Mouse (Mus musculus): ENCODE data around the gene Fkbp1a. TPM values are rescaled to one million over a fixed set of nuclear protein-coding genes. Genes with fewer than 3 reads are reported as not detected.

The Fkbp1a gene
- total RNA-seq, 2 experiments from 2014 or later, result 619 to 633 TPM

- intact Hi-C loops (cut with DNase I), result loop anchor here (2.0 kb wide), 1 partner anchor 48 kb away; the partner anchor contains the start of gene Nsfl1c
- DNase-seq (ENCODE audit: low spot score in 2 of 2), result peak; percentile 43 to 79
These were observed 996 bp downstream of the Fkbp1a start for GRCm38 (mm10) chr2:151543063-151543895.

- intact Hi-C loops (cut with DNase I), result no loop called here
These were observed 2.4 kb downstream of the Fkbp1a start for GRCm38 (mm10) chr2:151544673-151545072.

GRCm38 (mm10) chr2:151546571-151546970, 4.3 kb downstream of the Fkbp1a start:
- DNase-seq (ENCODE audit: low spot score in 2 of 2), result no peak
- intact Hi-C loops (cut with DNase I), result no loop called here

More at GRCm38 (mm10) chr2:151544673-151545072, 2.4 kb downstream of the Fkbp1a start:
- DNase-seq (ENCODE audit: low spot score in 2 of 2), result peak; percentile 32 to 62

GRCm38 (mm10) chr2:151549615-151550121, 7.4 kb downstream of the Fkbp1a start:
- intact Hi-C loops (cut with DNase I), result no loop called here
- no peak for DNase-seq (ENCODE audit: low spot score in 2 of 2)

GRCm38 (mm10) chr2:151562930-151563921, 20.9 kb downstream of the Fkbp1a start:
- no peak for DNase-seq (ENCODE audit: low spot score in 2 of 2)
- intact Hi-C loops (cut with DNase I), result no loop called here

GRCm38 (mm10) chr2:151564006-151564405, 21.7 kb downstream of the Fkbp1a start:
- intact Hi-C loops (cut with DNase I), result no loop called here
- no peak for DNase-seq (ENCODE audit: low spot score in 2 of 2)

GRCm38 (mm10) chr2:151564986-151565385, 22.7 kb downstream of the Fkbp1a start:
- intact Hi-C loops (cut with DNase I), result no loop called here
- no peak for DNase-seq (ENCODE audit: low spot score in 2 of 2)

GRCm38 (mm10) chr2:151566856-151567255, 24.6 kb downstream of the Fkbp1a start:
- no peak for DNase-seq (ENCODE audit: low spot score in 2 of 2)
- intact Hi-C loops (cut with DNase I), result no loop called here

- intact Hi-C loops (cut with DNase I), result no loop called here
- DNase-seq (ENCODE audit: low spot score in 2 of 2), result no peak
These were observed 27.2 kb downstream of the Fkbp1a start for GRCm38 (mm10) chr2:151569452-151569851.

GRCm38 (mm10) chr2:151571873-151572700, 29.8 kb downstream of the Fkbp1a start, which contains the start of gene Sdcbp2:
TSS of gene Sdcbp2 (plus strand) at chr2:151572622.
- intact Hi-C loops (cut with DNase I), result no loop called here
- DNase-seq (ENCODE audit: low spot score in 2 of 2), result no peak

GRCm38 (mm10) chr2:151573667-151574066, 31.4 kb downstream of the Fkbp1a start:
- DNase-seq (ENCODE audit: low spot score in 2 of 2), result peak in 1 of 2 experiments; percentile 64
- intact Hi-C loops (cut with DNase I), result no loop called here

GRCm38 (mm10) chr2:151574607-151575006, 32.3 kb downstream of the Fkbp1a start:
- intact Hi-C loops (cut with DNase I), result loop anchor here (5.0 kb wide), 1 partner anchor 103 kb away; no protein-coding TSS in a partner anchor
- peak; percentile 69 to 81 for DNase-seq (ENCODE audit: low spot score in 2 of 2)

GRCm38 (mm10) chr2:151575119-151575698, 32.9 kb downstream of the Fkbp1a start:
- intact Hi-C loops (cut with DNase I), result loop anchor here (5.0 kb wide), 1 partner anchor 102 kb away; no protein-coding TSS in a partner anchor
- no peak for DNase-seq (ENCODE audit: low spot score in 2 of 2)

- DNase-seq (ENCODE audit: low spot score in 2 of 2), result peak; percentile 94
- intact Hi-C loops (cut with DNase I), result loop anchor here (2.0 to 5.0 kb wide), 2 partner anchors 55 to 101 kb away; no protein-coding TSS in a partner anchor
These were observed 33.6 kb downstream of the Fkbp1a start for GRCm38 (mm10) chr2:151575699-151576389.

GRCm38 (mm10) chr2:151579183-151579582, 36.9 kb downstream of the Fkbp1a start:
- no peak for DNase-seq (ENCODE audit: low spot score in 2 of 2)
- intact Hi-C loops (cut with DNase I), result loop anchor here (5.0 kb wide), 1 partner anchor 98 kb away; no protein-coding TSS in a partner anchor

GRCm38 (mm10) chr2:151580945-151581344, 38.7 kb downstream of the Fkbp1a start:
- intact Hi-C loops (cut with DNase I), result no loop called here
- DNase-seq (ENCODE audit: low spot score in 2 of 2), result no peak

GRCm38 (mm10) chr2:151585934-151586333, 43.7 kb downstream of the Fkbp1a start:
- intact Hi-C loops (cut with DNase I), result no loop called here
- no peak for DNase-seq (ENCODE audit: low spot score in 2 of 2)

- DNase-seq (ENCODE audit: low spot score in 2 of 2), result no peak
- intact Hi-C loops (cut with DNase I), result no loop called here
These were observed 44.5 kb downstream of the Fkbp1a start for GRCm38 (mm10) chr2:151586807-151587206.
